Mouse (Mus musculus): ENCODE data around the gene Hectd4. TPM values are rescaled to one million over a fixed set of nuclear protein-coding genes. Genes with fewer than 3 reads are reported as not detected.
A peak's percentile ranks its signal among the peaks of the same experiment; 100 is the strongest.

Hectd4 gene
- polyA plus RNA-seq, 1 experiment = 8.6 TPM

DNA sequence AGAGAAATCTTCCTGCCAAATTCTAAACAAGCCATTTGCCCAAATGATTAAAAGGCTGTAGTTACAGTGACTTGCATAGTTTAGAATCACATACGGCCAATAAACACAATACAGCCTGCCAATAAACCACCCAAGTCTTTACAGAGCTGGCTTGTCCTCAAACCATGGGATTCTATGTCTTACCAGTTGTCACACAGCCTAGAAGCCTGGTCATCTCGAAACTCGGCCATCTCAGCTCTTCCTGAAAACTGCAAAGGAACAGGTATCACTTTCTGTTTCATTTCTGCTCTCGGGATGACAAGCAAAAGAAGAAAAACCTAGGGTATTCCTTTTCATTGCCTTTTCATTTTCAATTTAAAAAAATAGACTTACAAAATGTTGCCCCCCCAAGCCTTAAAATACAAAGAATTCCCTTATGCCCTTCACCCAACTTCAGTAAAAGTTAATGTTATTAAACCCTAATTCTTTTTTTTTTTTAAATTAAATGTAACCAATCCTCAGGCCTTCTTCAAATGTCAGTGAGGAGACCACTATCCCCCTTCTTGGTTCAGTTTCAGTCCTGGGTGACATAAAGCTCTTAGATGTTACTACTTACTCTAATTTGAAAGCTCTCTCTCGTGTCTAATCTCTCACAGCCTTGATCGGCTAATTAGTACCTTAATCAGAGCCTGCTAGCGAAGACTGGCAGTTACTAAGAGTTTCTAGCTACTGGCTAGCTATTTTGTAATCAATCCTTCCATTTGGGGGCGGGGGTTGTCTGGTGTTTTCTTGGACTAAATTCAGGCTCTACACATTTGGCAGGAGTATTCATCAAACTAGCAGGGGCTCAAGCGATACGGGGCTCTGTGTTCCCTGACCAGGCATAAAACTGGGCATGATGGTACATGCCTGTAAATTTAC is 164.1 kb downstream of the Hectd4 start:
- Histone ChIP-seq H3K9me3 (peaks cover 8% of the 10 kb centered on the region; the same call in 1 of the 2 replicates), H3K4me3 (replicated peaks) (peak overlapping the region; percentile 97), H3K36me3 (replicated peaks; ENCODE audit: low read length) (peaks cover 42% of the 10 kb centered on the region), H3K4me1 (peaks cover 77% of the 10 kb centered on the region), H3K27me3 (replicated peaks) (no peaks in the 10 kb centered on the region)
- TF ChIP-seq FLI1 (IDR thresholded peaks at IDR 0.05; ENCODE audit: low read length) (no peak), GATA1 (IDR thresholded peaks at IDR 0.05; ENCODE audit: borderline replicate concordance, low read length) (no peak)

DNA sequence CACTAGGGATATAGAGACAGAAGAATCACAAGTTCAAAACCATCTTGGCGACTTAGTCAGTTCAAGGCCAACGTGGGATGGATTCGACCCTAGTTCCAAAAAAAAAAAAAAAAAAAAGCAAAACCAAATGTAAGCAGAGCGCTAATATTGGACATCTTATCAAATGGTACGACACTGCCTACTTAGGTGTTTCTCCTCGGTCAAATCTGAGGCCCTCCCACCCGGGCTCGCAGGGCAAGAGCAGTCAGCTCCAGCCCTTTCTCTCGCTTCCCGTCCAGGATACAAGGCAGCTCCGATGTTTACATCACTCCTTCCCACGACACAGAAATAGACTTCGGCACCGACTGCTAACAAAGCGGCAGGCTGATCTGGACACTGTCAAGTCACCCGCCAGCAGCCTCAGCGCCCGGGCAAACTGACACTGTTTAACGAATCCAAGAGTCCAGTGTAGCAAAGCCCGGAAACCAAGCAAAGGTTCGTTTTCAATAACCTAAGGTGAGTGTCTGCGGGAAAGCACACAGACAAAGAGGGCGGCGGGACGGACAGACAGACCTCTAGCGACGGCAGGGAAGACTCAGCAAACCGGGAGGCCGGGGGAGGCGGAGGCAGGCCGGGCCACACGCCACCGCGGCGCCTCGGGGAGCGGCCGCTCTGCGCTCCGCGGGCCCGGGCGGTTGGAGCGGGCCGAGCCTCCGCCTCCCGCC is 164.9 kb downstream of the Hectd4 start:
- H3K4me1 ChIP-seq = peaks cover 78% of the 10 kb centered on the region

DNA sequence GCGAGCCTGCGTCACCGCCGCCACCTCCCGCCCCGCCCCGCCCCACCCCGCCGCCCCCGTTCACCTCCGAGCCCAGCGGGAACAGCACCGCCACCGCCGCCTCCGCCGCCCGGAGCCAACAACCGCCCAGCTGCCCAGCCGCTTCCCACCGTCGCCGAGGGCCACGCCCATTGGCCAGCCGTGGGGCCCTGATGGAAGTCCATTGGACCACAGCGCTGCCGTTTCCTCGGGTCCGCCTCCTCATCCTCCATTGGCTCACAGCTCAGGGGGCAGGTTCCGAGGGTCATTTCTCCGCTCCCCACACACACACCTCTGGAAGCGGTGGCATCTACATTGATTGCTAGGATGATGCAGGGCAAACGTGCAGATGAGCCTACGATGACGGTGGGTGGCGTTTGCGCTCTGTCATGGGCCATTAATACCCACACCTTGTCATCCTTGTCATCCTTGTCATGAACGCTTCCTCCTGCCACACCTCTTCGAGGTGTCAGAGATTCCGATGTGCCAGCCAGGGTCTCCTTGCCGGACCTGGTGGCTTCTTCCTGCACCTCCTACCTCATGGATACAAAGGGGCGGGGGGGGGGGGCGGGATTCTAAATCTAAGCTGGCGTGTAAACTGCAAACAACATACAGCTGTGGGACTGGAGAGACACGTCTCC is 165.6 kb downstream of the Hectd4 start, which contains the start of gene Trafd1:
Trafd1 (minus strand) TSS at position 172 of the 659 bp plus-strand sequence.
- TF ChIP-seq FLI1 (IDR thresholded peaks at IDR 0.05; ENCODE audit: low read length) (no peak), GATA1 (IDR thresholded peaks at IDR 0.05; ENCODE audit: borderline replicate concordance, low read length) (no peak)

More for the DNA sequence above, 164.9 kb downstream of the Hectd4 start:
- Histone ChIP-seq H3K9me3 (peaks cover 8% of the 10 kb centered on the region; the same call in 1 of the 2 replicates), H3K4me3 (replicated peaks) (peak overlapping the region; percentile 97), H3K36me3 (replicated peaks; ENCODE audit: low read length) (peaks cover 34% of the 10 kb centered on the region), H3K27me3 (replicated peaks) (no peaks in the 10 kb centered on the region)
- TF ChIP-seq FLI1 (IDR thresholded peaks at IDR 0.05; ENCODE audit: low read length) = no peak
- no peak for TF ChIP-seq GATA1 (IDR thresholded peaks at IDR 0.05; ENCODE audit: borderline replicate concordance, low read length)

DNA sequence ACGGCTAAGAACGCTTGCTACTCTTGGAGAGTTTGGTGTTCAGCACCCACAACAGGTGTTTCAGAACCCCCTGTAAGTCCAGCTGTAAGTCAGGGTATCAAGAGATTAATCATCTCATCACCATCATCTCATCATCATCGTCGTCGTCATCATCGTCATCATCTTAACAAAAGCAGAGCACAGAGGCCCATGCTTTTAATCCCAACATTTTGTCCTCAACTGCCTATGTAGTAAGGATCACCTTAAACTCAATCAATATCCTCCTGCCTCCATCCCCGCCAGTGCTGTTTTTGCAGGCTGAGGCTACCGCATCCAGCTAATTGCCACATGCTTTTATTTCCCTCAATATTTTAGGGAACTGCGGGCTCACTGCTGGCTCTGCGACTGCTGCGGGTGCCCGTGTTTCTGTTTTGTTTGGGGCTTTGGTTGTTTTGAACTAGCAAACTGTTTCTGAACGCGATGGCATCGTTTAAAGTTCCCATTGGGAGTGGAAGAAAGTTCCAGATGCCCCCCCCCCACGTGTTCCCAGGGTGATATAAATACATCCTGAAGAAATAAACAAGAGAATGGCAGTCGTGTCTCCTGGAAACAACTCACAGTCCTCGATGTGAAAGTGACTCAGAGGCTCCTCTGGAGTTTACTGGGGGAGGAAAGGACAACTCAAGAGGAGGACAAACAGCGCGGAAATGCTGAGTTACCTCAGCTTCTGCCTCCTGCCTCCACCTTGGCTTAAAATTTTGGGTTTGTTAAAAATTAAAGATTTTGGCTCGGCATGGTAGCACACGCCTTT is 166.3 kb downstream of the Hectd4 start:
- H3K9me3 ChIP-seq = 0 out of 2 replicates have a peak, but pooled peaks cover under 1% of the 10 kb centered on the region
- peak overlapping the region; percentile 97 for H3K4me3 ChIP-seq (replicated peaks)
- H3K4me1 ChIP-seq = peaks cover 82% of the 10 kb centered on the region
- no peaks in the 10 kb centered on the region for H3K27me3 ChIP-seq (replicated peaks)
- peaks cover 20% of the 10 kb centered on the region for H3K36me3 ChIP-seq (replicated peaks; ENCODE audit: low read length)
- no peak for TF ChIP-seq FLI1 (IDR thresholded peaks at IDR 0.05; ENCODE audit: low read length)
- TF ChIP-seq GATA1 (IDR thresholded peaks at IDR 0.05; ENCODE audit: borderline replicate concordance, low read length) = no peak

More for the DNA sequence above, 165.6 kb downstream of the Hectd4 start, which contains the start of gene Trafd1:
- Histone ChIP-seq H3K36me3 (replicated peaks; ENCODE audit: low read length) (peaks cover 28% of the 10 kb centered on the region), H3K4me3 (replicated peaks) (peak within 1 kb of the TSS; percentile 97), H3K4me1 (peaks cover 82% of the 10 kb centered on the region), H3K9me3 (peaks cover 7% of the 10 kb centered on the region; the same call in 1 of the 2 replicates), H3K27me3 (replicated peaks) (no peaks in the 10 kb centered on the region)

DNA sequence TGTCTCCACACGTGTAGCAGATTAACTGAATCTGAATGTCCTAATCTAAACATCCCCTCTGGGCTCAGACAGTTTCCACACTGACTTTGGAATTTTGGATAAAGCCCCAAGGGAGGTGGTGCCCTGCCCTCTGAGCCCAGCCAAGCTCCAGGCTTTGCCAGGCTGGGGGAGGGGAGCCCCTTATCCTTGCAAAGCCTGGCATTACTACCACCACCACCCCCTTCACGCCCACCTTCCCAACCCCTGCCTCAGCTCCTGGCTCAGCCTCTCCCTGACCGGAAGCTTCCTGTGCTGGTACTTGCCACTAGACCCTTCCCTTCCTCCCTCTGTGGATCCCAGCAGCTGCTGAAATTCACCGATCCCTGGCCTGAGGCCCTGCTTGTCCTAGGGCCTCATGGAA is 167.1 kb downstream of the Hectd4 start:
- no peak for TF ChIP-seq GATA1 (IDR thresholded peaks at IDR 0.05; ENCODE audit: borderline replicate concordance, low read length)
- no peak for TF ChIP-seq FLI1 (IDR thresholded peaks at IDR 0.05; ENCODE audit: low read length)
- peaks cover 78% of the 10 kb centered on the region for H3K4me1 ChIP-seq
- peaks cover 12% of the 10 kb centered on the region for H3K36me3 ChIP-seq (replicated peaks; ENCODE audit: low read length)
- no peaks in the 10 kb centered on the region for H3K27me3 ChIP-seq (replicated peaks)
- no peaks in the 10 kb centered on the region for H3K9me3 ChIP-seq
- peak overlapping the region; percentile 56 for H3K4me3 ChIP-seq (replicated peaks)

DNA sequence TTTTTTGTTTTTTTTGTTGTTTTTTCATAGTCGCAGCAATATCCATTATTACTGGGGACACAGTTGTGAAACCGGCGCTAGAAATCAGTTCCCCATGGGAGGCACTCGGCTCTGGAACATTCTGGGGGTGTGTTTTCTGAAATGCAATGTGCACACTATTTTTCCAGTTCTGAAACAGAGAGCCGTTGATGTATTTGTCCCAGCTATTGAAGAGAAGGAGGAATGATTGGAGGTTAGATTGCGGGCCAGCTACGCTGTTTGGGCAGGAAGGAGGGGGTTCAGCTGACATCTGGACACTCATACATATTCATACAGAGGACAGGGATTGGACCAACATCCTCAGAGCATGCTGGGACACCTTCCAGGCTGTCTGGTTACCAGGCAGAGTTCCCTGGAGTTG is 169.1 kb downstream of the Hectd4 start:
- TF ChIP-seq GATA1 (IDR thresholded peaks at IDR 0.05; ENCODE audit: borderline replicate concordance, low read length) (no peak), FLI1 (IDR thresholded peaks at IDR 0.05; ENCODE audit: low read length) (no peak)
- Histone ChIP-seq H3K36me3 (replicated peaks; ENCODE audit: low read length) (no peaks in the 10 kb centered on the region), H3K27me3 (replicated peaks) (no peaks in the 10 kb centered on the region), H3K4me3 (replicated peaks) (no peak overlapping the region), H3K9me3 (no peaks in the 10 kb centered on the region), H3K4me1 (peaks cover 70% of the 10 kb centered on the region)

DNA sequence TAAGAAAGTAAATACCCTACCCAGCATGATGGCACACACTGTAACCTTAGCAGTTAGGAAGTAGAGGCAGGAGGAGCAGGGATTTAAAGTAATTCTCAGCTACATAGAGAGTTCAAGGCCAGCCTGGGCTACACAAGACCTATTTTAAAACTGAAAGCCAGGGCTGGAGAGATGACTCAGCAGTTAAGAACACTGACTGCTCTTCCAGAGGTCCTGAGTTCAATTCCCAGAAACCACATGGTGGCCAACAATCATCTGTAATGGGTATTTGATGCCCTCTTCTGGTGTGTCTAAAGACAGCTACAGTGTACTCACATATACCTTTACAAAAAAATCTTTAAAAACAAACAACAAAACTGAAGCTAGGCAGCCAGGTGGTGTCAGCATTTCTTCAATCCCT is 169.7 kb downstream of the Hectd4 start:
- Histone ChIP-seq H3K27me3 (replicated peaks) (no peaks in the 10 kb centered on the region), H3K9me3 (no peaks in the 10 kb centered on the region), H3K36me3 (replicated peaks; ENCODE audit: low read length) (no peaks in the 10 kb centered on the region), H3K4me3 (replicated peaks) (no peak overlapping the region), H3K4me1 (peaks cover 64% of the 10 kb centered on the region)
- TF ChIP-seq FLI1 (IDR thresholded peaks at IDR 0.05; ENCODE audit: low read length) = no peak
- TF ChIP-seq GATA1 (IDR thresholded peaks at IDR 0.05; ENCODE audit: borderline replicate concordance, low read length) = no peak

DNA sequence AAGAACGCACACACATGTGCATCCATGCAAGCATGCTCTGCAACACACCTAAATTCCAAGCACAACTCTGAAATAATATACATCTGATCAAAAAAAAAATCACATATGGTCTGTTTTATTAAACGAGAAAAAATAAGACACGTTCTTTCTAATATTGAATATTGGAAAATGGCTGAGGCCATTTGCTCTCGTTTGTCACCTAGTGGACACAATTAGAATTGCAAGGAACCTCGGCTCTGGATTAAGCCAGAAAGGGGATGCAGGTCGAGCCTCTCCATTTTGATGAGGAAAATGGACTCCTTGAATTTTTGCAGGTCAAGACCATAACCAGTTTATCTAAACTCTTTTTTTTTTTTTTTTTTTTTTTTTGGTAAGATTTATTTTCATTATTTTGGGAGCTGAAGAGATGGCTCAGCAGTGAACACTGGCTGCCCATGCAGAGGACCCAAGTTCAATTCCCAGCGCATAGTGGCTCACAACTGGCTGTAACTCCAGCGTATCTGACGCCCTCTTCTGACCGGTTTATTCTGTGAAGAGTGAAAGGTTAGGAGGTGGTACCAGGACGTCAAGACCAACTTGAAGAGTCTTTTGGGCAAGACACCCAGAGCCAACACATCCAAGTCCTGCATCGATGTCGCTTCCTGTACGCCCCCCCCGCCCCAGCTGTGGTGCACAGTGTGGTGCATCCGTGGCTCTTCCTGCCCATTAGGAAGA is 172.8 kb downstream of the Hectd4 start:
- H3K4me1 ChIP-seq = peaks cover 48% of the 10 kb centered on the region
- no peak for TF ChIP-seq FLI1 (IDR thresholded peaks at IDR 0.05; ENCODE audit: low read length)
- TF ChIP-seq GATA1 (IDR thresholded peaks at IDR 0.05; ENCODE audit: borderline replicate concordance, low read length) = no peak
- no peaks in the 10 kb centered on the region for H3K27me3 ChIP-seq (replicated peaks)
- H3K9me3 ChIP-seq = no peaks in the 10 kb centered on the region
- no peak overlapping the region for H3K4me3 ChIP-seq (replicated peaks)
- H3K36me3 ChIP-seq (replicated peaks; ENCODE audit: low read length) = no peaks in the 10 kb centered on the region

Data from megakaryocyte, embryonic 14.5 days (primary cell).